Mouse (Mus musculus): ENCODE results near the gene Arid1b. TPM values are rescaled to one million over a fixed set of nuclear protein-coding genes. Genes with fewer than 3 reads are reported as not detected.

Arid1b gene
- polyA plus RNA-seq, 1 experiment from 2014 or later: 14.8 TPM

DNA sequence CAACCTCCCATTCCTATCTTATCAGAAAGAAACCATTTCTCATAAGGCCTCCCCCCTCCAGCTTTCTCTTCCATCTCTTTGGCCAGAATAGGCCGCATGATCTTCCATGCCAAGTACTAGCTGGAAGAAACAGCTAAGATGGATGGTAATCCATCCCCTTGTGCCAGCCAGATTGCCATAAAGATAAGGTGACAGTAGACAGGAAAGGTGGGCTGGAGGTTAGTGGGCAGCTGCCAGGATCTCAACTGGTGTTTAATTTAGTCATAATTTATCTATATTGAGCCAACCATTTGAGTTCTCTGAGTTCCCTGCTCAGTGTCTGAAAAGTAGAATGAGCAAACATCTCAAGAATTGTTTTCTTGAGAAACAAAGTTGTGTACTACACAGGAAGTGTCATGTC lies 391.6 kb downstream of the Arid1b start:
- H3K4me3 ChIP-seq (replicated peaks): no peak overlapping the region
- H3K9ac ChIP-seq (replicated peaks): no peak overlapping the region
- H3K27me3 ChIP-seq: no peaks in the 10 kb centered on the region
- 100% methylated on average over 1 of the region's 1 CpGs for WGBS
- no peaks in the 10 kb centered on the region for H3K9me3 ChIP-seq
- no peak overlapping the region for H3K4me2 ChIP-seq (replicated peaks)
- H3K36me3 ChIP-seq: no peaks in the 10 kb centered on the region
- no peaks in the 10 kb centered on the region for H3K4me1 ChIP-seq (replicated peaks)
- H3K27ac ChIP-seq: no peak overlapping the region
- ATAC-seq: no peak

DNA sequence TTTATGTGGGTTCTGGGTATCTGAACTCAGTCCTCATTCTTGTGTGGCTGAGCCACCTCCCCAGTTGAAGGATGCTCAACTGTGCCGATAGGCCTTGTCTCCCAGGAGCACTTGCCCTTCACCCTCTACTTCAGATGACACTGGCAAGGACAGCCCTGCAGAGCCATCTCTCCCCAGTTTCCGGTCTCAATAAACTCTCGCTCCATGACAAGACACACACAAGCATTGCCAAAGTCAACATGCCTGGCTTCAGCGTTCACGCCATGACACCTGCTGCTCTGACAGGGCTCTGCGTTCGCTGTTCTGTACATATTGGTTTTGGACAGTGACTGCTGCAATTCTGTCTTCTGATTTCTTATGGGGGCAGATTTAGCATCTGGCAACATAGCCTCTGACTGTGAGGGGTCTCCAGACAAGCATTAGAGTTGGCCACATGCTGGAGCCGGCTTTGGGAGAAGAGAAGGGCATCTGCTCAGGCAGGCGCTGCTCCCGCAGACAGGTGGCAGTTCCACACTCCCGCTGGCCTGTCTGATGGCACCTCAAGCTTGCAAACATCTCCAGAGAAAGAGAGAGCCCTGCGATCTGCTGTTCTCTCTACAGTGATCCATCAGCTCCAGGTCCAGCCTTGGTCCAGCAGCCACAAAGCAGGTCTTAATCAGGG lies 392.9 kb downstream of the Arid1b start:
- Histone ChIP-seq H3K4me3 (replicated peaks) (no peak overlapping the region), H3K4me2 (replicated peaks) (no peak overlapping the region), H3K9me3 (no peaks in the 10 kb centered on the region), H3K9ac (replicated peaks) (no peak overlapping the region), H3K27ac (no peak overlapping the region), H3K36me3 (no peaks in the 10 kb centered on the region), H3K4me1 (replicated peaks) (no peaks in the 10 kb centered on the region), H3K27me3 (no peaks in the 10 kb centered on the region)
- WGBS: 88% methylated on average over 12 of the region's 12 CpGs
- ATAC-seq: no peak

DNA sequence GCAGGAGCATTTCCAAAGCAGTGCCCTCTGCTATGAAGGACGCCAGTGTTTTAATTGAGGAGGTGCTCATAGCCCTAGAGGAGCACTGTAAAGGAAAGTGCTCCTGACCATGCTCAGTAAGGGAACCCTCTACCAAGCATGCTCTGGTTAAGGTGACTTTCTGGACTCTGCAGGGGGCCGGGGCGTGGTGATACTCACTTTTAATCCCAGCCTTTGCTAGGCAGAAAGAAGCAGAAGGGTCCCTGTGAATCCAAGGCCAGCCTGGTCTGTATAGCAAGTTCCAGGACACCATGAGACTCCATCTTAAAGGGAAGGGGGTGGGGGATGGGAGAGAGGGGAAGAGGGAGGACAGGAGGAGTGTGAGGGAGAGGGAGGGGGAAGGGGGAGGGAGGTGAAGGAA lies 394.2 kb downstream of the Arid1b start:
- no peak overlapping the region for H3K9ac ChIP-seq (replicated peaks)
- no peak for ATAC-seq
- H3K4me3 ChIP-seq (replicated peaks): no peak overlapping the region
- H3K36me3 ChIP-seq: no peaks in the 10 kb centered on the region
- H3K4me2 ChIP-seq (replicated peaks): no peak overlapping the region
- WGBS: 59% methylated on average over 3 of the region's 3 CpGs
- H3K27me3 ChIP-seq: no peaks in the 10 kb centered on the region
- H3K4me1 ChIP-seq (replicated peaks): no peaks in the 10 kb centered on the region
- no peak overlapping the region for H3K27ac ChIP-seq
- H3K9me3 ChIP-seq: peaks cover 4% of the 10 kb centered on the region; the same call in 1 of the 2 replicates

DNA sequence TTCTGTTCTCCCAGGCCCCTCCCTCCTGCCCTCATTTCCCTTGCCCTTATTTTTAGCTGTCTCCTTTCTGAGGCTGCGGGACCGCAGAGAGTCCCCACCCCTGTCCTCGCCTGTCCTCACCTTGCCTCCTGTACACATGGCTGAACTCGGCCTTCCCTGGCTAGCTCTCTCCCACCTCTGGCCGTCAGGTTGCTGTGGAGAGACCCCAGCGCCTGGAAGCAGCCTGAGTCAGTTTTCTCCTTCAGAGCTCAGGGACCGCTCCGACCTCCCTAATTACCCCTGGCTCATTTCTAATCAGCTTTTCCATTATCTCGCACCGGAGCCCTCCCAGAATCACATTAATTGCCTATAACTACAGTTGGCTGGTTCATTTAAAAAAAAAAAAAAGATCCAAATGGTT lies 396.6 kb downstream of the Arid1b start:
- WGBS: 58% methylated on average over 10 of the region's 10 CpGs
- H3K9me3 ChIP-seq: peaks cover 8% of the 10 kb centered on the region; the same call in 1 of the 2 replicates
- no peaks in the 10 kb centered on the region for H3K36me3 ChIP-seq
- no peak overlapping the region for H3K27ac ChIP-seq
- no peak overlapping the region for H3K9ac ChIP-seq (replicated peaks)
- H3K27me3 ChIP-seq: no peaks in the 10 kb centered on the region
- H3K4me1 ChIP-seq (replicated peaks): no peaks in the 10 kb centered on the region
- no peak overlapping the region for H3K4me3 ChIP-seq (replicated peaks)
- no peak overlapping the region for H3K4me2 ChIP-seq (replicated peaks)
- ATAC-seq: no peak

DNA sequence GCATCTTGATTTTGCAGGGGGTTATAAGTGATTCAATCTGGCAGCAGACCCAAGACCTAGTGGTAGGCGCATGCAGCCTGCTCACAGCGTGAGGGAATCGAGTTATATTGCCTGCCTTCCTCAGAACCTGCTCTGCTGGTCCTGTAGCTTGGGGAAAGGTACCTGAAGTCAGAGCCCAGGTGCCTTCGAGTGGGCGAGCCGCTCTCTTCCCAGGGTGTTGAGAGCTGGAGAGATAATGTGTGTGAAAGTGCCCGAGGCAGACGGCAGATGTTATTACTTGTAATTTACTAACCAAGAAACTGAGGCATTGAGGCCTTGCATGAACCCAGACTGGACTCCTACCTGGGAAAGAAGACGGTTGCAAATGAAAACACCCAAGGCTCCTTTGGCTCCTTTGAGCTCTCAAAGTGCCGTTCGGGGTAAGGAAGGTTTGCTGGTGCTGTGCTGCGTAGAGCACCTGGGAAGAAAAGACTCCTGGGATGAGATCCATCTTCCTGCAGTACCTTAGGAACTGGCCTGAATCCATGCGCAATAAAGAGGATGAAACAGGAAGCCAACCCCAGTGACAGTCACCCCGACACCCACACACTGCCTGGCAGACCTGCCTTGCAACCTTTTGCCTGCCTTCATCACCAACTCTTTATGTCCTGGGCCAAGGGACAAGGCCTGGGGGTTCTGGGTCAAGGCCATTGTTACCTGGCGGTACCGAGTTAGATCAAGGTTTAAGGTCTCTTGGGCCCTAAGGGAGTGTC lies 401.5 kb downstream of the Arid1b start:
- H3K9ac ChIP-seq (replicated peaks): no peak overlapping the region
- H3K4me3 ChIP-seq (replicated peaks): no peak overlapping the region
- WGBS: 90% methylated on average over 16 of the region's 16 CpGs
- H3K4me2 ChIP-seq (replicated peaks): no peak overlapping the region
- peaks cover 5% of the 10 kb centered on the region; the same call in 1 of the 2 replicates for H3K4me1 ChIP-seq (replicated peaks)
- H3K36me3 ChIP-seq: no peaks in the 10 kb centered on the region
- no peak overlapping the region for H3K27ac ChIP-seq
- no peak for ATAC-seq
- H3K27me3 ChIP-seq: peaks cover 13% of the 10 kb centered on the region
- peaks cover 8% of the 10 kb centered on the region; the same call in 1 of the 2 replicates for H3K9me3 ChIP-seq

DNA sequence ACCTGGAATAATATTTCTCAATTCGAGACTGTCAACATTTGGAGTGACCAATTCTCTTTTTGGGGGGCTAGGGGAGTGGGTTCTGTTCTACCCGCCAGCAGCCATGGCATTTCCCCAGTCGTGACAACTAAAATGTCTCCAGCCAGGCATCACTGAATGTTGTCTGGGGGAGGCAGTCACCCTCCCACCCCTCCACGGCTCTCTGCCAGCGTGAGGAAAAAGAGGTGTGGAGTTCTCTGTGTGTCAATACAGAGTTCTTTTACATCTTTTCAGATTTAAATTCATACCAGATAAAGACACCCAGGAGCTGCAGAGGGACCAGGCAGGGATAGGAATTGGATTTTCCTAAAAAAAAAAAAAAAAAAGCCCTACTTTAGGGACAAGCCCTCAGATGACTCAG lies 402.1 kb downstream of the Arid1b start:
- Histone ChIP-seq H3K4me1 (replicated peaks) (peaks cover 5% of the 10 kb centered on the region; the same call in 1 of the 2 replicates), H3K4me3 (replicated peaks) (no peak overlapping the region), H3K4me2 (replicated peaks) (no peak overlapping the region), H3K27ac (no peak overlapping the region), H3K27me3 (peaks cover 17% of the 10 kb centered on the region), H3K36me3 (no peaks in the 10 kb centered on the region), H3K9me3 (peaks cover 8% of the 10 kb centered on the region; the same call in 1 of the 2 replicates), H3K9ac (replicated peaks) (no peak overlapping the region)
- WGBS: 65% methylated on average over 5 of the region's 5 CpGs
- no peak for ATAC-seq

All from midbrain, embryonic 13.5 days (tissue).